Mouse (Mus musculus): ENCODE data around the gene Rab4b.

Rab4b gene

DNA sequence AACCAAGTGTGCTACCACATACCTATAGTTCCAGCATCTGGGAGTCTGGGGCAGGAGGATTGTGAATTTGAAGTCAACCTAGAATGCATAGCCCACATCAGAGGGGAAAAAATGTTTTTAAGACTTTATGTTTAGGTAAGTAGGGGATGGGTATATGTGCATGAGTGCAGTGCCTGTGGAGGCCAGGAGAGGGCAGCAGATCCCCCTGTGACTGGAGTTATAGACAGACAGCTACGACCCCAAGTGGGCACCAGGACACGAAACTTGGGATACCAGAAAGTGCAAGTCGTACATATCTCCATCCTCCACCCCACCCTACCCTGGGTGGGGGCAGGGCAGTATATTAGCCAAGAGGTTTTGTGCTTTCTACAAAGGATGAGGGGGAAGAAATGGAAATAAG is 6.3 kb upstream of the Rab4b start:
- DNase-seq (ENCODE audit: low spot score in 2 of 2), result peak in 1 of 2 experiments; percentile 33

DNA sequence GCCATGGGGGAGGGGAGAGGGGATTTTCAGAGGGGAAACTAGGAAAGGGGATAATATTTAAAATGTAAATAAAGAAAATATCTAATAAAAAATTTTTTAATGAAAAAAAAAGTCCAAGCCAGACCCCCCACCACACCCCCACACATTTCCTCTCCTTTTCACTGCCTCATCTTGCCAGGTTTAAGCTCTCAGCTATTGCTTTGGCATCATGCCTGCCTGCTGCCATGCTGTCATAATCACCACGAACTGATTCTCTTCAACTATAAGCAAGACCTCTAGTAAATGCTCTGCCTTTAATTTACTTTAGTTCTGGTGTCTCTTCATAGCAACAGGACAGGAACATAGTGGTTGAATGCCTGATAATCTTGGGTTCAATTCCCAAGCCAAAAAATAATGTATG is 3.8 kb upstream of the Rab4b start:
- DNase-seq (ENCODE audit: low spot score in 2 of 2), result no peak

- DNase-seq (ENCODE audit: low spot score in 2 of 2), result peak in 1 of 2 experiments; percentile 47
Observed at GRCm38 (mm10) chr7:27180837-27181695, 2.4 kb upstream of the Rab4b start, which contains the start of the genes Gm21983 and Mia. Gene Gm21983, minus strand, starts transcription at chr7:27181086. Gene Mia, minus strand, starts transcription at chr7:27181157.

DNA sequence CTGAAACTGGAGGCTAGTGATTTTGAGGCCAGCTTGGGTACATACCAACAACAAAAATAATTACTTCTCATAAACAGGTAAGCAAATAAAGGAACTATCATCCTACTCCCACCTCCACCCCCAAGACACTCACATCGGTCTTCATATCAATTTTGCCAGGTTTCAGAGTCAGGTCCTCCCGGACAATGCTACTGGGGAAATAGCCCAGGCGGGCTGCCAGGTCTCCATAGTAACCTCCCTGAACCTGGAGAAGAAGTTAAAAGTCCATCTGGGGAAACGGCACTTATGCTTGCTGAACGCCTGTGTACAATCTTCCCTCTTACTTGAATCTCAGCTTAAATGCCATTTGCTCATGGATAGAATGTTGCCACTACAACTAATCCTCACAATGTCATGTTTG is 1.3 kb upstream of the Rab4b start:
- peak in 1 of 2 experiments; percentile 51 for DNase-seq (ENCODE audit: low spot score in 2 of 2)

- DNase-seq (ENCODE audit: low spot score in 2 of 2), result no peak
Observed at GRCm38 (mm10) chr7:27179217-27179918, 672 bp upstream of the Rab4b start.

GRCm38 (mm10) chr7:27177942-27178323 is 763 bp downstream of the Rab4b start:
- DNase-seq (ENCODE audit: low spot score in 2 of 2), result no peak

DNA sequence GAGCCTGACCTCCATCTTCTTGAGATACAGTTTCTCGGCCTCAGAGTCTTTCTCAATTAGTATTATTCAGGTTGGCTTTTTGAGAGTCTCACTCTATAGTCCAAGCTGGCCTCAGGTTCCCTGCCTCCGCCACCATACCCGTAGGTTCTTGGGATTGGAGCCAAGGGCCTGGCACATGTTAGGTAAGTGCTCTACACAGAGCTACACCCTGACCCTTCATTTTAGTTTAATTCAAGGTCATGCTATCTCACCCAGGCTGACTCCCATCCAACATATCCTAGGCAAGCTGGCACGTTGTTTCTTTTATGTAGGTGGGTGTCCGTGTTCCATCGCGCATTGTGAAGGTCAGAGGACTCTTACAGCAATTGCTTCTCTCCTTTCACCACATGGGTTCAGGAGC is 3.8 kb downstream of the Rab4b start:
- DNase-seq (ENCODE audit: low spot score in 2 of 2), result no peak

DNA sequence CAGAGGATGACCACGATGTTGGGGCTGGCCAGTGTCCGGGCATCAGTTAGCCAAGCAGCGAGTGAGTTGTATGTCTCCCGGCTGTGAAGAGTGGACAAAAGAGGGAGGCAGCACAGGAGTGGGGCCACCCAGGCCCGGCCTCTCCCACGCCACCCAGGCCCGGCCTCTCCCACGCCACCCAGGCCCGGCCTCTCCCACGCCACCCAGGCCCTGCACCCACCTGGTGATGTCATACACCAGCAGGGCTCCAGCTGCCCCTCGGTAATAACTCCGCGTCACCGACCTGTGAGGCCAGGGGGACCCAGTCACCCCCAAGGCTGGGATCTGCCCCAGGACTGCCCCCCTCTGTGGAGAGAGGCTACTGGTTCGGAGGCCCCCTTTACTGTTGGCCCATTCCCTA is 4.2 kb downstream of the Rab4b start:
- no peak for DNase-seq (ENCODE audit: low spot score in 2 of 2)

- no peak for DNase-seq (ENCODE audit: low spot score in 2 of 2)
Observed at GRCm38 (mm10) chr7:27170981-27171380, 7.7 kb downstream of the Rab4b start.

- DNase-seq (ENCODE audit: low spot score in 2 of 2), result no peak
Observed at GRCm38 (mm10) chr7:27168371-27168770, 10.3 kb downstream of the Rab4b start.

- no peak for DNase-seq (ENCODE audit: low spot score in 2 of 2)
Observed at GRCm38 (mm10) chr7:27167475-27168094, 11.1 kb downstream of the Rab4b start.

GRCm38 (mm10) chr7:27166614-27167474 is 11.9 kb downstream of the Rab4b start, which contains the start of gene Egln2:
Gene Egln2, minus strand, starts transcription at chr7:27166802.
- DNase-seq (ENCODE audit: low spot score in 2 of 2), result peak; percentile 95 to 99

GRCm38 (mm10) chr7:27166229-27166613 is 12.5 kb downstream of the Rab4b start:
- peak; percentile 82 to 91 for DNase-seq (ENCODE audit: low spot score in 2 of 2)

DNA sequence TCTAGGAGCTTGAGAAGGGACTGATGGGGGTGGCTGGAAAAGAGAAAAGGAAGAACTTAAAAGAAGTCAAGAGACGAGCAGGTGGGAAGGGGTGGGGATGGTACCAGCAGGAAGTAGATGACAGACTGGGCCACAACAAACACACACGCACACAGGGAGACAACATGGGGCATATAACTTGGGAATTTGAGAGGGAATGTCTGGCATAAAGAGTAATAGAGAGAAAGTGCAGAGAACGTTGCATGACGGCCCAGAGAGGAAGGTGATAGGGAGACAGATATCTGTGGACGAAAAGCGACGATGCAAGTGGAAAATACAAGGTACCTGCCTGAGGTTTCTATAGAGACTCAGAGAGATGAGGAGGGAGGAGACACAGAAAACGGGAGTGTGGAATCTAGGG is 13.0 kb downstream of the Rab4b start:
- no peak for DNase-seq (ENCODE audit: low spot score in 2 of 2)

DNA sequence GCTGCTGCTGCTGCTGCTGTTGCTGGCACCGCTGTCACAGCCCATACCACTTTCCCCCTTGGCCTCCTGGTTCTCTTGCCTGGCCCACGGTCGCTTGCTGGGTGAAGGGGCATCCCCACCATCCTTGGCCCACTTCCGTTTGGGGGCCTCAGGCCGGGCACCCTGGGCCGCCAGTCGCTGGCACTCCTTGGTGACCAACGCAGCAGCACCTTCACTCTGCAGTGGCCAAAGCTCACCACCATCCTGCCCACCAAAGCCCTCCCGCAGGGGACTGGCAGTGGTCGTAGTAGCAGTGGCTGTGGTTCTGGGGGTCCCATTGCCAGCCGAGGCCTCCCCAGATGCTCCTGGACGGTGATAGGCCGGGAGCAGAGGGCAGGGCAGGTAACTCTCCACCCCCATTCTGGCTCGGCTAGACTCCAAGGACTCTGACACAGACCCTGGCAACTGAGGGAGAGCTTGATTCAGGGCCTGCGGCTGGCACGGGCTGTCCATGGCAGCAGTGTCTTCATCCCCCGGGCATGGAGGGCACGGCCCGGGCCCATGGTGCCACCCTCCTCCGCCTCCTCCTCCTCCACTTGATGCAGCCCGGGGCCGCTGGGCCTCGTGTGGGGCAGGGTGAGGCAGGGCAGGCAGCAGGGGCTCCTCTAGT is 13.6 kb downstream of the Rab4b start:
- DNase-seq (ENCODE audit: low spot score in 2 of 2), result peak in 1 of 2 experiments; percentile 68

DNA sequence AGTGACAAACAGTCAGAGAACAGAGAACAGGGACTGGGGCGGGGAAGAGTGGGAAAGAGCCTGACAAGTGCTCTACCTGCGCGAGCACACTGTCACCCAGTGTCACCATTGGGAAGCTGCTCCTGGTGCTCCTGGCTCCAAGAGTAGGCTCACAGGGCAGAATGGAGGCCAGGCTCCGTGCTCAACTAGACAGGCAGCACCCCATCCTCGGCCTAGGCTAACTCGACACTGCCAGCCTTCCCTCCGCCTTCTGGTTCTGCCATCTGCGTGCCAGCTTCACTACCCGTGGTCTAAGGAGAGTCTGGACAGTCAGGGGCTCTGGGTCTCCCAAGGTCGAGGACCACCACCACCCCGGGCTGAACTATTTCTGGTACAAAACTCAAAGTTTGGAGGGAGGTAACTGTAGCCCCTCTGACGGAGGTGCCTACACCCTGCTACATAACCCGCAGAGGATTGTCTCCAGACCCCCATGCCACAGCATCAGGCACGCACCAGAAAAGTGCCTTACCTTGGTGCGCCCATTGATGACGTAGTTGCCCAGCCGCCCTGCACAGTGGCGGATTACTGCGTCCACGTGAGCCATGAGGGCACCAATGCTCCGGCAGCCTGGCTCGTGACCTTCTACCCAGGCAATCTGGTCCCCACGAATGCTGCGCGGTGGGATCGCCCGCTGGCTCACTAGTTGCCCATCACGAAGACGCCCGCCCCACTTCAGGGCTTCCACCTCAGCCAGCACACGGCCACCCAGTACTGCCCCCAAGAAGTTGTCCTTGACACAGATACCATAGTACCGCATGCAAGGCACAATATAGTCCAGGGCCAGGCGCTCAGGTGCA is 14.4 kb downstream of the Rab4b start:
- peak in 1 of 2 experiments; percentile 63 for DNase-seq (ENCODE audit: low spot score in 2 of 2)

- no peak for DNase-seq (ENCODE audit: low spot score in 2 of 2)
Observed at GRCm38 (mm10) chr7:27163450-27163805, 15.3 kb downstream of the Rab4b start.

GRCm38 (mm10) chr7:27162780-27163449 is 15.8 kb downstream of the Rab4b start:
- DNase-seq (ENCODE audit: low spot score in 2 of 2), result no peak

DNA sequence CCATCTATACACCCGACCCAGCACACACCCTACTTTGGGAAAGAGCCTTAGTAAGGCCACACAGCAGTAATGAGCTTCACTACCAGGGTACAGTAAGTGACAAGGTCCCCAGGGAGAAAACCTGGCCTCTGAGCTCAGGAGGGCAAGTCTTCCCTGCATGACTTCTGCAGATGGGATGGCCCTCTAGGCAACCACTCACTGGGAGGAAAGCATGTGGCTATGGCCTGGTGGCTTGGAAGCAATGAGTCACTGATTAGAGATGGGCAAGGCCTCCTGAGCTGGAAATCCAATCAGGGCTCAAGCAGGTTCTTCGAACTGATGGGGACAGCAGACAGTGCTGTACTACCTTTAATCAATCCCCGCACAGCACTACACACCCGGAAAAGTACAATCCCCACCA is 17.0 kb downstream of the Rab4b start:
- DNase-seq (ENCODE audit: low spot score in 2 of 2), result no peak

GRCm38 (mm10) chr7:27160921-27161320 is 17.8 kb downstream of the Rab4b start:
- DNase-seq (ENCODE audit: low spot score in 2 of 2), result no peak

Data from spleen, postnatal 4 days (tissue).